ENCODE assay signal across 21 mouse cellular contexts in genomic region chr2:93877005-93877404, GRCm38 (mm10). TPM values are rescaled to one million over a fixed set of nuclear protein-coding genes. Genes with fewer than 3 reads are reported as not detected.
A peak's percentile ranks its signal among the peaks of the same experiment; 100 is the strongest.
DNase-seq lines count a peak whose midpoint lies in the region; ATAC-seq lines count a peak whose summit lies in the region.
"Had no signal": no experiment of that assay in that cellular context is flagged by ENCODE, and none has a peak within 500 bp of the region (broad histone marks: within the 10 kb centered on the region; RNA-seq: fewer than 3 reads in every experiment).

No protein-coding gene starts in this region.

- no peaks in the 10 kb centered on the region for H3K36me3 ChIP-seq in forebrain, embryonic 14.5 days (ENCODE audit: control insufficient read depth, insufficient read depth, low read length)
- no peaks in the 10 kb centered on the region for H3K36me3 ChIP-seq in forebrain, embryonic 10.5 days (replicated peaks)
- no peaks in the 10 kb centered on the region for H3K36me3 ChIP-seq in hindbrain, embryonic 16.5 days (ENCODE audit: control insufficient read depth, insufficient read depth, low read length)
- H3K36me3 ChIP-seq: hindbrain, embryonic 10.5 days; limb, embryonic 10.5 days; liver, embryonic 13.5 days; midbrain, embryonic 13.5 days had no signal

- no peak overlapping the region for H3K9ac ChIP-seq in forebrain, embryonic 14.5 days (ENCODE audit: low read length)
- no peak overlapping the region for H3K9ac ChIP-seq in hindbrain, embryonic 16.5 days (ENCODE audit: low read depth, low read length)
- H3K9ac ChIP-seq: liver, embryonic 13.5 days; midbrain, embryonic 13.5 days had no signal

- H3K4me2 ChIP-seq in forebrain, embryonic 14.5 days (ENCODE audit: low read length), result no peak overlapping the region
- no peak overlapping the region for H3K4me2 ChIP-seq in hindbrain, embryonic 16.5 days (ENCODE audit: low read length)
- H3K4me2 ChIP-seq: liver, embryonic 13.5 days; midbrain, embryonic 13.5 days had no signal

- H3K27me3 ChIP-seq in forebrain, embryonic 14.5 days (replicated peaks; ENCODE audit: control insufficient read depth, insufficient read depth, low read length), result no peaks in the 10 kb centered on the region
- H3K27me3 ChIP-seq in forebrain, embryonic 10.5 days (ENCODE audit: poor library complexity, severe bottlenecking), result no peaks in the 10 kb centered on the region
- no peaks in the 10 kb centered on the region for H3K27me3 ChIP-seq in hindbrain, embryonic 16.5 days (replicated peaks; ENCODE audit: control insufficient read depth, insufficient read depth, low read length)
- H3K27me3 ChIP-seq: CH12.LX; liver, embryonic 13.5 days; midbrain, embryonic 13.5 days had no signal

- 62% methylated on average over 5 of the region's 5 CpGs for WGBS in forebrain, embryonic 14.5 days
- WGBS in forebrain, embryonic 10.5 days, result 67% methylated on average over 5 of the region's 5 CpGs
- 74% methylated on average over 5 of the region's 5 CpGs for WGBS in hindbrain, embryonic 16.5 days

- H3K4me1 ChIP-seq in forebrain, embryonic 14.5 days (ENCODE audit: control insufficient read depth, insufficient read depth, low read length), result 0 out of 2 replicates have a peak, but pooled peaks cover 3% of the 10 kb centered on the region
- peaks cover 23% of the 10 kb centered on the region for H3K4me1 ChIP-seq in forebrain, embryonic 10.5 days
- H3K4me1 ChIP-seq in hindbrain, embryonic 16.5 days (ENCODE audit: control insufficient read depth, insufficient read depth, low read depth, low read length), result peaks cover 9% of the 10 kb centered on the region

- no peak overlapping the region for H3K27ac ChIP-seq in forebrain, embryonic 14.5 days (ENCODE audit: low read depth, low read length)
- no peak overlapping the region for H3K27ac ChIP-seq in forebrain, embryonic 10.5 days
- H3K27ac ChIP-seq in hindbrain, embryonic 16.5 days (ENCODE audit: low read depth, low read length), result no peak overlapping the region
- H3K27ac ChIP-seq: hindbrain, embryonic 10.5 days; limb, embryonic 10.5 days; liver, embryonic 13.5 days; midbrain, embryonic 13.5 days had no signal

- DNase-seq in forebrain, embryonic 14.5 days (ENCODE audit: low spot score), result peak; percentile 18
- no peak for DNase-seq in forebrain, embryonic 10.5 days (ENCODE audit: extremely low spot score, low spot score)
- peak; percentile 8 for DNase-seq in kidney, postnatal 14 days
- no peak for DNase-seq in kidney, postnatal 25 days
- DNase-seq in right cerebral cortex, postnatal 4 days, result peak; percentile 45
- no peak for DNase-seq in right cerebral cortex, postnatal 36 days (ENCODE audit: low spot score in 2 of 2)
- no peak for DNase-seq in cerebellum, adult 9-10 months
- DNase-seq: adrenal gland, postnatal 25 days; cerebellum, postnatal 25 days; kidney, adult 11 months; kidney, postnatal 10 days; layer of hippocampus, adult 9-11 months; liver, embryonic 13.5 days; right cerebral cortex, adult 18-20 months had no signal

- no peak for ATAC-seq in forebrain, embryonic 14.5 days
- no peak for ATAC-seq in hindbrain, embryonic 16.5 days
- ATAC-seq: activated CD4-positive, CD25-positive, alpha-beta regulatory T cell, adult 4 months; midbrain, embryonic 13.5 days had no signal

- no peak overlapping the region for H3K4me3 ChIP-seq in forebrain, embryonic 14.5 days (ENCODE audit: low read depth, low read length)
- no peak overlapping the region for H3K4me3 ChIP-seq in forebrain, embryonic 10.5 days
- no peak overlapping the region for H3K4me3 ChIP-seq in hindbrain, embryonic 16.5 days (ENCODE audit: low read length)
- H3K4me3 ChIP-seq: hindbrain, embryonic 10.5 days; limb, embryonic 10.5 days; liver, embryonic 13.5 days; midbrain, embryonic 13.5 days; myocyte had no signal

- H3K9me3 ChIP-seq in forebrain, embryonic 14.5 days (replicated peaks; ENCODE audit: control insufficient read depth, low read length), result no peaks in the 10 kb centered on the region
- no peaks in the 10 kb centered on the region for H3K9me3 ChIP-seq in forebrain, embryonic 10.5 days
- H3K9me3 ChIP-seq in hindbrain, embryonic 16.5 days (ENCODE audit: control insufficient read depth, low read length), result no peaks in the 10 kb centered on the region
- H3K9me3 ChIP-seq: hindbrain, embryonic 10.5 days; limb, embryonic 10.5 days; liver, embryonic 13.5 days; midbrain, embryonic 13.5 days had no signal

RNA-seq across cellular contexts. Expression of gene Accsl, which starts 8.0 kb away (rescaled TPM):
- polyA plus RNA-seq in forebrain, embryonic 14.5 days (2014; fragmentation: Nextera tagmentation; extraction: Ambion mirVana), result 0.71 and 1.2 TPM in 2 replicates
- 0.60 TPM in 1 of 2 replicates, not detected in the other for polyA plus RNA-seq in forebrain, embryonic 10.5 days (2016; fragmentation: Nextera tagmentation; extraction: Ambion mirVana)
- polyA plus RNA-seq in hindbrain, embryonic 16.5 days (2015; fragmentation: Nextera tagmentation; extraction: Ambion mirVana), result 0.40 TPM in 1 of 2 replicates, not detected in the other
- polyA plus RNA-seq: activated CD4-positive, CD25-positive, alpha-beta regulatory T cell, adult 4 months; hindbrain, embryonic 10.5 days; limb, embryonic 10.5 days had no signal

RNA-seq across cellular contexts. Expression of gene Accs, which starts 27.3 kb away (rescaled TPM):
- 5.0 and 8.0 TPM in 2 replicates for polyA plus RNA-seq in forebrain, embryonic 14.5 days (2014; fragmentation: Nextera tagmentation; extraction: Ambion mirVana)
- 8.8 and 9.2 TPM in 2 replicates for polyA plus RNA-seq in forebrain, embryonic 10.5 days (2016; fragmentation: Nextera tagmentation; extraction: Ambion mirVana)
- polyA plus RNA-seq in hindbrain, embryonic 16.5 days (2015; fragmentation: Nextera tagmentation; extraction: Ambion mirVana), result 4.0 and 6.3 TPM in 2 replicates

RNA-seq across cellular contexts. Expression of gene Ext2, which starts 54.6 kb away (rescaled TPM):
- polyA plus RNA-seq in forebrain, embryonic 14.5 days (2014; fragmentation: Nextera tagmentation; extraction: Ambion mirVana), result 53.1 and 61.9 TPM in 2 replicates
- 64.6 and 69.8 TPM in 2 replicates for polyA plus RNA-seq in forebrain, embryonic 10.5 days (2016; fragmentation: Nextera tagmentation; extraction: Ambion mirVana)
- polyA plus RNA-seq in hindbrain, embryonic 16.5 days (2015; fragmentation: Nextera tagmentation; extraction: Ambion mirVana), result 68.2 and 81.9 TPM in 2 replicates

Comparison
In these comparisons a context has a peak if more than half of its experiments do, and no peak if none do; other contexts are left out.
1. DNase-seq: peak in forebrain, embryonic 14.5 days (single experiment), kidney, postnatal 14 days (single experiment) and right cerebral cortex, postnatal 4 days (single experiment); none in forebrain, embryonic 10.5 days (single experiment), kidney, postnatal 25 days (0 of 2), right cerebral cortex, postnatal 36 days (0 of 2) and cerebellum, adult 9-10 months (single experiment).